Mouse (Mus musculus): ENCODE data around the gene Kti12. TPM values are rescaled to one million over a fixed set of nuclear protein-coding genes. Genes with fewer than 3 reads are reported as not detected.

The Kti12 gene
- total and polyA plus RNA-seq, 3 experiments = 65.3 to 90.5 TPM; not detected in 1

GRCm38 (mm10) chr4:108869730-108870374 lies 22.3 kb downstream of the Kti12 start:
- no peaks in the 10 kb centered on the region for H3K27me3 ChIP-seq (ENCODE audit: control insufficient read depth in 1 of 2, insufficient read depth in 2 of 2, low read length in 2 of 2)
- no peak overlapping the region for H3K4me3 ChIP-seq (ENCODE audit: control insufficient read depth in 1 of 2, insufficient read depth in 1 of 2, low read depth in 2 of 2, low read length in 2 of 2)
- TF ChIP-seq CHD2 (IDR thresholded peaks at IDR 0.05; ENCODE audit: low read length) = no peak
- peak; percentile 96 for TF ChIP-seq RAD21 (IDR thresholded peaks at IDR 0.05; ENCODE audit: low read depth, low read length)
- peak; percentile 61 to 99 (median 94) for TF ChIP-seq CTCF (IDR thresholded peaks at IDR 0.05 in 2 of 3, conservative IDR thresholded peaks at IDR 0.05 in 1 of 3; ENCODE audit: control insufficient read depth in 1 of 3, insufficient read depth in 1 of 3, low read depth in 2 of 3, low read length in 3 of 3, poor library complexity in 1 of 3, severe bottlenecking in 1 of 3)
- TF ChIP-seq SIN3A (IDR thresholded peaks at IDR 0.05; ENCODE audit: low read length) = peak; percentile 62; the same call in 1 of the 2 replicates
- TF ChIP-seq HCFC1 (IDR thresholded peaks at IDR 0.05; ENCODE audit: low read depth, low read length) = no peak
- no peak for TF ChIP-seq ELF1 (IDR thresholded peaks at IDR 0.05; ENCODE audit: low read depth, low read length)
- TF ChIP-seq ZC3H11A (IDR thresholded peaks at IDR 0.05; ENCODE audit: low read depth, low read length) = peak; percentile 82
- TF ChIP-seq SMC3 (IDR thresholded peaks at IDR 0.05; ENCODE audit: low read depth, low read length) = peak; percentile 95
- DNase-seq (ENCODE audit: low read depth, low spot score) = peak; percentile 90
- H3K4me1 ChIP-seq (ENCODE audit: control insufficient read depth in 1 of 2, insufficient read depth in 2 of 2, low read length in 2 of 2) = peaks cover 0 to 4% of the 10 kb centered on the region in 2 experiments; a peak in 3 of 4 replicates
- H3K27ac ChIP-seq (ENCODE audit: control insufficient read depth, low read depth, low read length) = no peak overlapping the region
- H3K79me2 ChIP-seq (ENCODE audit: control insufficient read depth, insufficient read depth, low read length, poor library complexity) = no peaks in the 10 kb centered on the region
- no peaks in the 10 kb centered on the region for H3K36me3 ChIP-seq (ENCODE audit: control insufficient read depth in 1 of 2, insufficient read depth in 2 of 2, low read length in 2 of 2)
- no peaks in the 10 kb centered on the region for H3K9me3 ChIP-seq (replicated peaks; ENCODE audit: insufficient read depth, low read length)
- no peak overlapping the region for H3K9ac ChIP-seq (ENCODE audit: control insufficient read depth, low read depth, low read length, poor library complexity, severe bottlenecking)

GRCm38 (mm10) chr4:108873746-108874145 lies 26.2 kb downstream of the Kti12 start:
- DNase-seq (ENCODE audit: low read depth, low spot score) = no peak
- Histone ChIP-seq H3K9me3 (replicated peaks; ENCODE audit: insufficient read depth, low read length) (no peaks in the 10 kb centered on the region), H3K4me3 (ENCODE audit: control insufficient read depth in 1 of 2, insufficient read depth in 1 of 2, low read depth in 2 of 2, low read length in 2 of 2) (no peak overlapping the region), H3K36me3 (ENCODE audit: control insufficient read depth in 1 of 2, insufficient read depth in 2 of 2, low read length in 2 of 2) (no peaks in the 10 kb centered on the region), H3K79me2 (ENCODE audit: control insufficient read depth, insufficient read depth, low read length, poor library complexity) (no peaks in the 10 kb centered on the region), H3K27me3 (ENCODE audit: control insufficient read depth in 1 of 2, insufficient read depth in 2 of 2, low read length in 2 of 2) (no peaks in the 10 kb centered on the region), H3K9ac (ENCODE audit: control insufficient read depth, low read depth, low read length, poor library complexity, severe bottlenecking) (no peak overlapping the region), H3K4me1 (ENCODE audit: control insufficient read depth in 1 of 2, insufficient read depth in 2 of 2, low read length in 2 of 2) (no peaks in the 10 kb centered on the region), H3K27ac (ENCODE audit: control insufficient read depth, low read depth, low read length) (no peak overlapping the region)
- no peak for TF ChIP-seq BHLHE40 (IDR thresholded peaks at IDR 0.05; ENCODE audit: borderline replicate concordance, low read depth, low read length)
- TF ChIP-seq MYC (IDR thresholded peaks at IDR 0.05; ENCODE audit: low read depth, low read length) = no peak
- TF ChIP-seq CHD1 (IDR thresholded peaks at IDR 0.05; ENCODE audit: low read depth, low read length) = no peak
- no peak for TF ChIP-seq MAFK (IDR thresholded peaks at IDR 0.05; ENCODE audit: borderline replicate concordance, low read depth, low read length)

- H3K4me3 ChIP-seq (ENCODE audit: control insufficient read depth in 1 of 2, insufficient read depth in 1 of 2, low read depth in 2 of 2, low read length in 2 of 2) = no peak overlapping the region
- H3K9ac ChIP-seq (ENCODE audit: control insufficient read depth, low read depth, low read length, poor library complexity, severe bottlenecking) = no peak overlapping the region
- H3K4me1 ChIP-seq (ENCODE audit: control insufficient read depth in 1 of 2, insufficient read depth in 2 of 2, low read length in 2 of 2) = no peaks in the 10 kb centered on the region
- H3K79me2 ChIP-seq (ENCODE audit: control insufficient read depth, insufficient read depth, low read length, poor library complexity) = no peaks in the 10 kb centered on the region
- no peaks in the 10 kb centered on the region for H3K9me3 ChIP-seq (replicated peaks; ENCODE audit: insufficient read depth, low read length)
- H3K27me3 ChIP-seq (ENCODE audit: control insufficient read depth in 1 of 2, insufficient read depth in 2 of 2, low read length in 2 of 2) = no peaks in the 10 kb centered on the region
- H3K36me3 ChIP-seq (ENCODE audit: control insufficient read depth in 1 of 2, insufficient read depth in 2 of 2, low read length in 2 of 2) = no peaks in the 10 kb centered on the region
- TF ChIP-seq RAD21 (IDR thresholded peaks at IDR 0.05; ENCODE audit: low read depth, low read length) (no peak), NRF1 (IDR thresholded peaks at IDR 0.05; ENCODE audit: insufficient read depth, low read depth, low read length, poor library complexity, severe bottlenecking) (no peak), MAX (IDR thresholded peaks at IDR 0.05; ENCODE audit: low read length) (no peak), TBP (IDR thresholded peaks at IDR 0.05; ENCODE audit: low read depth, low read length) (no peak), ZNF384 (IDR thresholded peaks at IDR 0.05; ENCODE audit: low read depth, low read length) (no peak), MAZ (IDR thresholded peaks at IDR 0.05; ENCODE audit: low read depth, low read length) (no peak), CHD1 (IDR thresholded peaks at IDR 0.05; ENCODE audit: low read depth, low read length) (no peak), SMC3 (IDR thresholded peaks at IDR 0.05; ENCODE audit: low read depth, low read length) (no peak), E2F4 (IDR thresholded peaks at IDR 0.05; ENCODE audit: borderline replicate concordance, low read depth, low read length) (no peak), EP300 (IDR thresholded peaks at IDR 0.05; ENCODE audit: low read depth in 1 of 2, low read length in 2 of 2) (no peak)
- DNase-seq (ENCODE audit: low read depth, low spot score) = no peak
- H3K27ac ChIP-seq (ENCODE audit: control insufficient read depth, low read depth, low read length) = no peak overlapping the region
These were observed 30.3 kb downstream of the Kti12 start for GRCm38 (mm10) chr4:108877901-108878300.

All from MEL (cell line).